ENCODE assay signal across 30 mouse cellular contexts in the genomic region with DNA sequence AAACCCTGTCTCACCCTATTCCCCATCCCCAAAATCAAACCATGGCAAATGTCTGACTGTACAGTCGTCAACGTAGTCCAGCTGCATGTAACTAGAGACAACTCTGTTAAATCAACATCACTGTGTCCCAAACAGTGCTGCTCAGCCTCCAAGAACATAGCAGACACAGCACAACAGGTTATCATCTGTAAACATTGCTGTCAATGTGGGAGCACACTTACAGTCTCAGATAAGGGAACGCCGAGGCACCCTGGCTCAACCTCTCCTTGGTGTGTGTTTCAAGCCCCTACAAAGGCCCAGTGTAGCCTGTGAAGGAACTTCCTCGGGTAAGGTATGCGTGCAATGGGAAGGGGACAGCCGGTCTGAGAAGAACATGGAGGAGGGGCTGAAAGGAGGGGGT. TPM values are rescaled to one million over a fixed set of nuclear protein-coding genes. Genes with fewer than 3 reads are reported as not detected.
A peak's percentile ranks its signal among the peaks of the same experiment; 100 is the strongest.
DNase-seq lines count a peak whose midpoint lies in the region; ATAC-seq and TF ChIP-seq lines count a peak whose summit lies in the region.
"Had no signal": no experiment of that assay in that cellular context is flagged by ENCODE, and none has a peak within 500 bp of the region (broad histone marks: within the 10 kb centered on the region; RNA-seq: fewer than 3 reads in every experiment).

No protein-coding gene starts in this region.

- no peaks in the 10 kb centered on the region for H3K4me1 ChIP-seq in midbrain, embryonic 11.5 days (ENCODE audit: control insufficient read depth, insufficient read depth, low read length)
- no peaks in the 10 kb centered on the region for H3K4me1 ChIP-seq in midbrain, postnatal 0 days (ENCODE audit: insufficient read depth, low read length)
- peaks cover 27% of the 10 kb centered on the region for H3K4me1 ChIP-seq in liver, embryonic 12.5 days
- peaks cover 8% of the 10 kb centered on the region for H3K4me1 ChIP-seq in liver, postnatal 0 days (ENCODE audit: insufficient read depth)
- H3K4me1 ChIP-seq: forebrain, embryonic 15.5 days; heart, embryonic 12.5 days; hindbrain, embryonic 15.5 days; limb, embryonic 10.5 days; limb, embryonic 15.5 days; neural tube, embryonic 15.5 days had no signal

- H3K4me3 ChIP-seq in midbrain, embryonic 11.5 days (ENCODE audit: low read depth, low read length) = no peak overlapping the region
- no peak overlapping the region for H3K4me3 ChIP-seq in midbrain, postnatal 0 days (ENCODE audit: low read depth, low read length)
- H3K4me3 ChIP-seq in liver, embryonic 12.5 days = no peak overlapping the region
- no peak overlapping the region for H3K4me3 ChIP-seq in liver, postnatal 0 days (ENCODE audit: low read depth, low read length)
- no peak overlapping the region for H3K4me3 ChIP-seq in left cerebral cortex, adult 2 months
- H3K4me3 ChIP-seq: forebrain, embryonic 10.5 days; forebrain, embryonic 15.5 days; heart, adult 2 months; heart, embryonic 12.5 days; hindbrain, embryonic 15.5 days; limb, embryonic 10.5 days; limb, embryonic 15.5 days; megakaryocyte, embryonic 14.5 days; neural tube, embryonic 15.5 days had no signal

- no peaks in the 10 kb centered on the region for H3K36me3 ChIP-seq in midbrain, embryonic 11.5 days (ENCODE audit: control insufficient read depth, insufficient read depth, low read length)
- no peaks in the 10 kb centered on the region for H3K36me3 ChIP-seq in midbrain, postnatal 0 days (ENCODE audit: insufficient read depth, low read length)
- no peaks in the 10 kb centered on the region for H3K36me3 ChIP-seq in liver, embryonic 12.5 days
- H3K36me3 ChIP-seq in liver, postnatal 0 days (replicated peaks; ENCODE audit: insufficient read depth, low read length) = no peaks in the 10 kb centered on the region
- H3K36me3 ChIP-seq: forebrain, embryonic 10.5 days; forebrain, embryonic 15.5 days; heart, embryonic 12.5 days; hindbrain, embryonic 15.5 days; limb, embryonic 10.5 days; limb, embryonic 15.5 days; neural tube, embryonic 15.5 days had no signal

- ATAC-seq in midbrain, embryonic 11.5 days (ENCODE audit: low FRiP score) = no peak
- no peak for ATAC-seq in midbrain, postnatal 0 days (ENCODE audit: low FRiP score)
- 0 out of 2 replicates have a peak, but pooled peaks have one; percentile 23 for ATAC-seq in common myeloid progenitor, adult 5-6 weeks (replicated peaks; ENCODE audit: low read depth, poor library complexity, severe bottlenecking)
- ATAC-seq in liver, embryonic 12.5 days = peak; percentile 89
- peak; percentile 70 for ATAC-seq in liver, postnatal 0 days
- ATAC-seq: forebrain, embryonic 15.5 days; Patski had no signal

- H3K27ac ChIP-seq in midbrain, embryonic 11.5 days (ENCODE audit: low read depth, low read length) = no peak overlapping the region
- H3K27ac ChIP-seq in midbrain, postnatal 0 days (ENCODE audit: low read depth, low read length) = no peak overlapping the region
- H3K27ac ChIP-seq in liver, embryonic 12.5 days = peak overlapping the region; percentile 73
- no peak overlapping the region for H3K27ac ChIP-seq in liver, postnatal 0 days (ENCODE audit: low read depth)
- H3K27ac ChIP-seq in left cerebral cortex, adult 2 months = no peak overlapping the region
- H3K27ac ChIP-seq: forebrain, embryonic 10.5 days; forebrain, embryonic 15.5 days; heart, adult 2 months; hindbrain, embryonic 15.5 days; kidney, postnatal 0 days; limb, embryonic 10.5 days; limb, embryonic 15.5 days; neural tube, embryonic 15.5 days had no signal

- 0 out of 2 replicates have a peak, but pooled peaks have one; percentile 42 for TF ChIP-seq EP300 in liver, postnatal 0 days (IDR thresholded peaks at IDR 0.05; ENCODE audit: low read depth)

- no peaks in the 10 kb centered on the region for H3K9me3 ChIP-seq in midbrain, embryonic 11.5 days (ENCODE audit: control insufficient read depth, low read length)
- no peaks in the 10 kb centered on the region for H3K9me3 ChIP-seq in midbrain, postnatal 0 days (ENCODE audit: low read length)
- H3K9me3 ChIP-seq in liver, embryonic 12.5 days (replicated peaks) = no peaks in the 10 kb centered on the region
- H3K9me3 ChIP-seq in liver, postnatal 0 days (ENCODE audit: low read length) = no peaks in the 10 kb centered on the region
- H3K9me3 ChIP-seq: forebrain, embryonic 10.5 days; forebrain, embryonic 15.5 days; heart, embryonic 12.5 days; hindbrain, embryonic 15.5 days; limb, embryonic 10.5 days; limb, embryonic 15.5 days; neural tube, embryonic 15.5 days had no signal

- H3K27me3 ChIP-seq in midbrain, embryonic 11.5 days (ENCODE audit: control insufficient read depth, insufficient read depth, low read length) = no peaks in the 10 kb centered on the region
- no peaks in the 10 kb centered on the region for H3K27me3 ChIP-seq in midbrain, postnatal 0 days (ENCODE audit: insufficient read depth, low read length)
- peaks cover 24% of the 10 kb centered on the region for H3K27me3 ChIP-seq in liver, embryonic 12.5 days (replicated peaks)
- H3K27me3 ChIP-seq in liver, postnatal 0 days (ENCODE audit: insufficient read depth, low read length) = no peaks in the 10 kb centered on the region
- H3K27me3 ChIP-seq: CH12.LX; forebrain, embryonic 15.5 days; heart, embryonic 12.5 days; hindbrain, embryonic 15.5 days; limb, embryonic 15.5 days; neural tube, embryonic 15.5 days; Patski had no signal

- no peak overlapping the region for H3K4me2 ChIP-seq in midbrain, embryonic 11.5 days
- H3K4me2 ChIP-seq in midbrain, postnatal 0 days (ENCODE audit: low read depth, low read length, poor library complexity, severe bottlenecking) = no peak overlapping the region
- H3K4me2 ChIP-seq in liver, embryonic 12.5 days = peak overlapping the region; percentile 36
- no peak overlapping the region for H3K4me2 ChIP-seq in liver, postnatal 0 days (ENCODE audit: low read depth, low read length)
- H3K4me2 ChIP-seq: forebrain, embryonic 15.5 days; heart, embryonic 12.5 days; hindbrain, embryonic 15.5 days; limb, embryonic 15.5 days; neural tube, embryonic 15.5 days had no signal

- H3K9ac ChIP-seq in midbrain, embryonic 11.5 days (ENCODE audit: low read length) = no peak overlapping the region
- H3K9ac ChIP-seq in midbrain, postnatal 0 days (replicated peaks; ENCODE audit: low read length, poor library complexity, severe bottlenecking) = no peak overlapping the region
- H3K9ac ChIP-seq in liver, embryonic 12.5 days = peak overlapping the region; percentile 17; the same call in 1 of the 2 replicates
- H3K9ac ChIP-seq in liver, postnatal 0 days (replicated peaks) = no peak overlapping the region
- H3K9ac ChIP-seq: forebrain, embryonic 15.5 days; heart, embryonic 12.5 days; hindbrain, embryonic 15.5 days; limb, embryonic 15.5 days; neural tube, embryonic 15.5 days had no signal

- TF ChIP-seq CTCF in midbrain, postnatal 0 days (IDR thresholded peaks at IDR 0.05) = no peak
- no peak for TF ChIP-seq CTCF in liver, postnatal 0 days (IDR thresholded peaks at IDR 0.05; ENCODE audit: low read depth)
- no peak for TF ChIP-seq CTCF in left cerebral cortex, adult 2 months (IDR thresholded peaks at IDR 0.05)

- DNase-seq in midbrain, embryonic 11.5 days (ENCODE audit: low spot score, missing footprints) = peak; percentile 12
- DNase-seq in midbrain, postnatal 0 days (ENCODE audit: low spot score) = no peak
- no peak for DNase-seq in liver, postnatal 0 days
- DNase-seq in left cerebral cortex, adult 2 months (ENCODE audit: extremely low spot score in 1 of 2, low spot score in 2 of 2) = no peak
- no peak for DNase-seq in embryo, embryonic 10 days (ENCODE audit: low spot score)
- DNase-seq in right cerebral cortex, postnatal 14 days = no peak
- DNase-seq: adrenal gland, postnatal 25 days; cerebellum, adult 2 months; cerebellum, postnatal 14 days; heart, adult 2 months; kidney, adult 18-20 months; kidney, postnatal 4 days; layer of hippocampus, postnatal 36 days; lung, postnatal 36 days; midbrain, embryonic 14.5 days; retina, postnatal 1 day; spleen, adult 18-20 months had no signal

- 87% methylated on average over 7 of the region's 7 CpGs for WGBS in midbrain, embryonic 11.5 days
- 86% methylated on average over 7 of the region's 7 CpGs for WGBS in midbrain, postnatal 0 days
- 34% methylated on average over 7 of the region's 7 CpGs for WGBS in liver, embryonic 12.5 days (ENCODE audit: insufficient replicate concordance)
- 31% methylated on average over 7 of the region's 7 CpGs for WGBS in liver, postnatal 0 days (ENCODE audit: insufficient replicate concordance)

- intact Hi-C loops in left cerebral cortex, adult 2 months (cut with DNase I) = no loop called here

RNA-seq across cellular contexts. Expression of a gene that starts 29.9 kb away (rescaled TPM):
- 33.1 and 34.8 TPM in 2 replicates for polyA plus RNA-seq in midbrain, embryonic 11.5 days (2014; fragmentation: Nextera tagmentation; extraction: Ambion mirVana)
- total RNA-seq in midbrain, postnatal 0 days (2014; rRNA removed) = 59.3 and 75.1 TPM in 2 replicates
- polyA plus RNA-seq in midbrain, postnatal 0 days (2015; fragmentation: Nextera tagmentation; extraction: Ambion mirVana) = 140 and 141 TPM in 2 replicates
- total RNA-seq in common myeloid progenitor, adult 5-6 weeks (2017) = 6.1 and 6.7 TPM in 2 replicates
- polyA plus RNA-seq in liver, embryonic 12.5 days (2016; fragmentation: Nextera tagmentation; extraction: Ambion mirVana) = 17.1 and 17.9 TPM in 2 replicates
- polyA plus RNA-seq in liver, postnatal 0 days (2015; fragmentation: Nextera tagmentation; extraction: Ambion mirVana) = 18.2 and 20.8 TPM in 2 replicates
- total RNA-seq in left cerebral cortex, adult 2 months (2021) = 10 to 100 TPM; 30.0 to 32.7 TPM

RNA-seq across cellular contexts. Expression of a gene that starts 32.0 kb away (rescaled TPM):
- 49.9 and 53.8 TPM in 2 replicates for polyA plus RNA-seq in midbrain, embryonic 11.5 days (2014; fragmentation: Nextera tagmentation; extraction: Ambion mirVana)
- total RNA-seq in midbrain, postnatal 0 days (2014; rRNA removed) = 61.1 and 78.9 TPM in 2 replicates
- 30.9 and 32.4 TPM in 2 replicates for polyA plus RNA-seq in midbrain, postnatal 0 days (2015; fragmentation: Nextera tagmentation; extraction: Ambion mirVana)
- total RNA-seq in common myeloid progenitor, adult 5-6 weeks (2017) = 34.6 and 43.3 TPM in 2 replicates
- polyA plus RNA-seq in liver, embryonic 12.5 days (2016; fragmentation: Nextera tagmentation; extraction: Ambion mirVana) = 24.5 and 27.8 TPM in 2 replicates
- 16.3 and 16.6 TPM in 2 replicates for polyA plus RNA-seq in liver, postnatal 0 days (2015; fragmentation: Nextera tagmentation; extraction: Ambion mirVana)
- 10 to 100 TPM; 45.2 TPM for total RNA-seq in left cerebral cortex, adult 2 months (2021)

Comparison
In these comparisons a context has a peak if more than half of its experiments do, and no peak if none do; other contexts are left out.
1. ATAC-seq: peak in common myeloid progenitor, adult 5-6 weeks (single experiment), liver, embryonic 12.5 days (single experiment) and liver, postnatal 0 days (single experiment); none in midbrain, embryonic 11.5 days (single experiment) and midbrain, postnatal 0 days (single experiment).